Mouse (Mus musculus): ENCODE measurements at regions not wholly inside any gene's neighbourhood (a gene's known extent, or its start where the extent isn't known, plus 50 kb on each side); places are given as distances from the start of the nearest gene placed in this dataset.

DNA sequence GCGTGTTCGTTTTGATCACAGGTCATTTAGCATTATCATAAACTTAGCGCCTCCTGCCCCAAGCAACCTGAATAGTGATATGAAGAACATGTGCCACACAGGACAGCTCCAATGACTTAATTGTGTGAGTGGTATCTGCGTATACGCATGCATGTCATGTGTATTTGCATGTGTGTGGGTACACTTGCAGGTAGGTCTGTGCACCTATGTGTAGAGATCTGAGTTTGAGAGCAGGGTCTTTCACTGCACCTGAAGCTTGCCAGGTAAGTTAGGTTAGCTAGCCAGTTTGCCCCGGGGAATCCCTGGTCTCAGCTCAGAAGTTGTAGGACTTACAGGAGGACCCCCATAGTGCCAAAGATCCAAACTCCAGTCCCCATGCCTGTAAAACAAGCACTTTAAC is 424.7 kb downstream of the Nr2f2 start:
- H3K36me3 ChIP-seq (ENCODE audit: control insufficient read depth, insufficient read depth, low read length): no peaks in the 10 kb centered on the region
- H3K4me2 ChIP-seq (ENCODE audit: low read length): no peak overlapping the region
- ATAC-seq (no peak), DNase-seq (ENCODE audit: low spot score) (no peak)
- no peak overlapping the region for H3K4me3 ChIP-seq (ENCODE audit: low read depth, low read length)
- H3K27me3 ChIP-seq (replicated peaks; ENCODE audit: control insufficient read depth, insufficient read depth, low read length): peaks cover 9% of the 10 kb centered on the region
- H3K9ac ChIP-seq (ENCODE audit: low read length): no peak overlapping the region
- 94% methylated on average over 6 of the region's 6 CpGs for WGBS
- H3K27ac ChIP-seq (ENCODE audit: low read depth, low read length): no peak overlapping the region
- H3K9me3 ChIP-seq (replicated peaks; ENCODE audit: control insufficient read depth, low read length): no peaks in the 10 kb centered on the region
- H3K4me1 ChIP-seq (ENCODE audit: control insufficient read depth, insufficient read depth, low read length): no peaks in the 10 kb centered on the region

DNA sequence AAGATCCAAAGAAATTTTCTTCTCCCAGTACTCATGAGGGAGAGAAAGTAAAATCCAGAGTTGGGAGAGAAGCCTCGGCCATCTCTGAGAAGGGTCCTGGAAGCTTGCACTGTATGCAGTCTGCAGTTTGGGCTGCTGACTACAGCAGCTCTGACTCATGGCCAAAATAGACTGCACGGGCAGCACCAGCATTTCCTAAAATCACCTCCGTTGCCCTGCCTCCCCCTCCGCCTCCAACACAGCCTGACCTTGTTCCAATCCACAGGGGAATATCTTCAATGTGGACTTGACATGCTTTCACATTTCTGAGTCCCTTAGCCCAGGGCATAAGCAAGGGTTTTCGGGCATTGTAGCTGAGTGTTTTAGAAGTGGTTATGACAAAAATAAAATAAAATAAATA is 441.3 kb downstream of the Nr2f2 start:
- Histone ChIP-seq H3K36me3 (ENCODE audit: control insufficient read depth, insufficient read depth, low read length) (no peaks in the 10 kb centered on the region), H3K4me3 (ENCODE audit: low read depth, low read length) (no peak overlapping the region), H3K27me3 (replicated peaks; ENCODE audit: control insufficient read depth, insufficient read depth, low read length) (no peaks in the 10 kb centered on the region), H3K9me3 (replicated peaks; ENCODE audit: control insufficient read depth, low read length) (no peaks in the 10 kb centered on the region), H3K9ac (ENCODE audit: low read length) (no peak overlapping the region), H3K4me1 (ENCODE audit: control insufficient read depth, insufficient read depth, low read length) (no peaks in the 10 kb centered on the region), H3K27ac (ENCODE audit: low read depth, low read length) (no peak overlapping the region), H3K4me2 (ENCODE audit: low read length) (no peak overlapping the region)
- ATAC-seq (no peak), DNase-seq (ENCODE audit: low spot score) (no peak)
- 84% methylated on average over 5 of the region's 5 CpGs for WGBS

DNA sequence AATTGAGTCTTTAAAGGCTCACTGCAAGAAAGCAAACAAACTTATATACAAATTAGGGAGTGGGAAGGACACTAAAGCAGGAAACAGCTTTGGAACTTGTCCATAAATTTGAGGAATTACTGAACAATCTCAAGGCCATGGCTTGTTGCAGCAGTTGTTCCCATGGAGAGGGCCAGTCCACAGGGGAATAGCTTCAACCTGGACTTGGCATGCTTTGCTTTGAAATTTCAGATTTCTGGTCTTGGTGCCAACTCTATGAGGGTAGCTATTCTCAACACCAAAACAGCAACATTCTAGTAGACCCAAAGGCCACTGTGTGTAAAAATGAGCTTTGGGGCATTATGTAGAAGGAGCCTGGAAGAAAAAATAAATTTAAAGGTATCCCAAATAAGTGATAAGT is 442.0 kb downstream of the Nr2f2 start:
- no peaks in the 10 kb centered on the region for H3K4me1 ChIP-seq (ENCODE audit: control insufficient read depth, insufficient read depth, low read length)
- H3K4me2 ChIP-seq (ENCODE audit: low read length): no peak overlapping the region
- no peaks in the 10 kb centered on the region for H3K36me3 ChIP-seq (ENCODE audit: control insufficient read depth, insufficient read depth, low read length)
- no peak overlapping the region for H3K9ac ChIP-seq (ENCODE audit: low read length)
- no peaks in the 10 kb centered on the region for H3K9me3 ChIP-seq (replicated peaks; ENCODE audit: control insufficient read depth, low read length)
- ATAC-seq (no peak), DNase-seq (ENCODE audit: low spot score) (no peak)
- H3K27me3 ChIP-seq (replicated peaks; ENCODE audit: control insufficient read depth, insufficient read depth, low read length): no peaks in the 10 kb centered on the region
- H3K27ac ChIP-seq (ENCODE audit: low read depth, low read length): no peak overlapping the region
- no peak overlapping the region for H3K4me3 ChIP-seq (ENCODE audit: low read depth, low read length)

DNA sequence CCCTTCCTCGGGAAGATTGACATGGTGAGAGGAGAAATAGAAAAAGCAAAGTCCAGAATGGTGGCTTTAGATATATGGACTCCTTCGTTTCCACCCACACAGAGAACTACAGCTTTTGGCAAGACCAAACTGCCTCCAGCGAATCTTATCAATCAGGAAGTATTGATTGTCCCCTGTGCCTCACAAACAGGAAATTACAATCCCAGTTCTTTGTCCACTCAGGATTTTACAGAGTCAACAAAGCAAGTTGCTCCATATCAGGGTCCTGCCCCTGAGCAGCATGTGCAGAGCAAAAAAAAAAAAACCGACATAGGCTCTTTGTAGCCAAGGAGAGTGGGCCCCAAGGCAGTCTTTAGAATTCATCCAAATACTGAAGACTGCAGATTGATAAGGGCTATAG is 454.8 kb downstream of the Nr2f2 start:
- Histone ChIP-seq H3K4me2 (ENCODE audit: low read length) (no peak overlapping the region), H3K9me3 (replicated peaks; ENCODE audit: control insufficient read depth, low read length) (no peaks in the 10 kb centered on the region), H3K27me3 (replicated peaks; ENCODE audit: control insufficient read depth, insufficient read depth, low read length) (no peaks in the 10 kb centered on the region), H3K4me3 (ENCODE audit: low read depth, low read length) (no peak overlapping the region), H3K36me3 (ENCODE audit: control insufficient read depth, insufficient read depth, low read length) (no peaks in the 10 kb centered on the region), H3K4me1 (ENCODE audit: control insufficient read depth, insufficient read depth, low read length) (no peaks in the 10 kb centered on the region), H3K27ac (ENCODE audit: low read depth, low read length) (no peak overlapping the region), H3K9ac (ENCODE audit: low read length) (no peak overlapping the region)
- ATAC-seq: no peak
- 93% methylated on average over 4 of the region's 4 CpGs for WGBS
- no peak for DNase-seq (ENCODE audit: low spot score)

DNA sequence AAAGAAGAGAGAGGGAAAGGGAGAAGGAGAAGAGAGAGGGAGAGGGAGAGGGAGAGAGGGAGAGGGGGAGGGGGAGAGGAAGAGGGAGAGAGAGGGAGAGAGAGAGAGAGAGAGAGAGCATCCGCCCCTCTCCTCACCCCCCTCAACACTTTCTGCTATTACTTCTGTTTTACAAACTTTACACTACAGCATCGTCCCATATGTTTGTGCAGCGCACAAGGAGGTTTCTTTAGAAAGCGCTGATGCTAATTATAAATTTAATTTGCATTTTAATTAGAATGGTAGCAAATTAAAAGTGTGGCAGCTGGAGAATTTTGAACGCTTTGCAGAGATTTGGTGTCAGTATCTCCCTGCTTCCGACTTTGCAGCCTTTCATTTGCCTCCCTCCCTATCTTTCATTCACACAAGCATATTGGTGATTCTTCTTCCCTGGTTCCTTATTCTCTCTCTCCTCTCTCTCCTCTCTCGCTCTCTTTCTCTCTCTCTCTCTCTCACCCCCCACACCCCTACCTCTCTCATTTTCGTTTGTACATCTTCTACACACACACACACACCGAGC is 476.0 kb downstream of the Nr2f2 start:
- DNase-seq (ENCODE audit: low spot score) (peak; percentile 88), ATAC-seq (peak; percentile 92)
- H3K4me1 ChIP-seq (ENCODE audit: control insufficient read depth, insufficient read depth, low read length): peaks cover 13% of the 10 kb centered on the region
- peak overlapping the region; percentile 77 for H3K27ac ChIP-seq (ENCODE audit: low read depth, low read length)
- WGBS: 24% methylated on average over 9 of the region's 9 CpGs
- no peak overlapping the region for H3K4me2 ChIP-seq (ENCODE audit: low read length)
- no peaks in the 10 kb centered on the region for H3K36me3 ChIP-seq (ENCODE audit: control insufficient read depth, insufficient read depth, low read length)
- H3K9ac ChIP-seq (ENCODE audit: low read length): no peak overlapping the region
- no peaks in the 10 kb centered on the region for H3K9me3 ChIP-seq (replicated peaks; ENCODE audit: control insufficient read depth, low read length)
- no peaks in the 10 kb centered on the region for H3K27me3 ChIP-seq (replicated peaks; ENCODE audit: control insufficient read depth, insufficient read depth, low read length)
- no peak overlapping the region for H3K4me3 ChIP-seq (ENCODE audit: low read depth, low read length)

DNA sequence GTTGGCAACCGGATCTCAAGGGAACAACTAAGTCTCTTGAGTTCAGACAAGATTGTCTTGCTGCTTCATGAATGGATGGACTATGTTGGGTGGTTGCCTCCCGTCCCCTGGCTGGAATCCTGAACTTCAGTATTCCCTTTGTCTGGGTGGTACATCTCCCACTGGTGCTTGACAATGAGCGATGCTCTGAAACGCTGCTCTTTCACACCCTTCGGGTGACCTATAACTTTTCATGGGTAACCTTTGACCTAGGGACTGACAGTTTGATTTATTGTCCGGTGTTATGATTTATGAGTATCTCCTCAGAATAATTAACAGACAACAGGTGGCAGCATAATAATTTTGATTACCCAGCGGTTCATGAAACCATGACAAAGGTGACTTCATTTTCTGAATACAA is 478.3 kb downstream of the Nr2f2 start:
- DNase-seq (ENCODE audit: low spot score) (no peak), ATAC-seq (no peak)
- Histone ChIP-seq H3K27me3 (replicated peaks; ENCODE audit: control insufficient read depth, insufficient read depth, low read length) (no peaks in the 10 kb centered on the region), H3K4me2 (ENCODE audit: low read length) (no peak overlapping the region), H3K4me1 (ENCODE audit: control insufficient read depth, insufficient read depth, low read length) (peaks cover 13% of the 10 kb centered on the region), H3K36me3 (ENCODE audit: control insufficient read depth, insufficient read depth, low read length) (no peaks in the 10 kb centered on the region), H3K27ac (ENCODE audit: low read depth, low read length) (no peak overlapping the region), H3K9ac (ENCODE audit: low read length) (no peak overlapping the region), H3K4me3 (ENCODE audit: low read depth, low read length) (no peak overlapping the region), H3K9me3 (replicated peaks; ENCODE audit: control insufficient read depth, low read length) (no peaks in the 10 kb centered on the region)
- WGBS: 92% methylated on average over 7 of the region's 7 CpGs

DNA sequence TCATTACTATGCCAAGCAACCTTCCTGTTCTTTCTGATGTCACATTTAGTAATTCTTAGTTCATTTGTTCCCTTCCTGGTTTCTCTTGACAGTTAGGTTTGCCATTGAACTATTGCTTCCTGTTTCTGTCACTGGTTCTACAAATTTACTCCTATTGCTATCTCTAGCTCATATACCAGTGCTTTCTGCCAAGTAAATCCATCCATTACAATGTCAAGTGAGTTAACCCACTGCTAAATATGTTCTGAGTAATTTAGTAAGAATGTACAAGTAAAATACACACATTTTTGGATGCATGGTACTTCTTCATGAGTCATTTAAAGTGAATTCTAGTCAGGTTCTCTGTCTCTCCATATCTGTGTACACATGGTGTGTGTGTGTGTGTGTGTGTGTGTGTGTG is 489.5 kb downstream of the Nr2f2 start:
- H3K4me2 ChIP-seq (ENCODE audit: low read length): no peak overlapping the region
- no peak for DNase-seq (ENCODE audit: low spot score)
- H3K27ac ChIP-seq (ENCODE audit: low read depth, low read length): no peak overlapping the region
- no peaks in the 10 kb centered on the region for H3K4me1 ChIP-seq (ENCODE audit: control insufficient read depth, insufficient read depth, low read length)
- no peaks in the 10 kb centered on the region for H3K36me3 ChIP-seq (ENCODE audit: control insufficient read depth, insufficient read depth, low read length)
- no peaks in the 10 kb centered on the region for H3K27me3 ChIP-seq (replicated peaks; ENCODE audit: control insufficient read depth, insufficient read depth, low read length)
- no peaks in the 10 kb centered on the region for H3K9me3 ChIP-seq (replicated peaks; ENCODE audit: control insufficient read depth, low read length)
- no peak overlapping the region for H3K9ac ChIP-seq (ENCODE audit: low read length)
- no peak for ATAC-seq
- H3K4me3 ChIP-seq (ENCODE audit: low read depth, low read length): no peak overlapping the region

DNA sequence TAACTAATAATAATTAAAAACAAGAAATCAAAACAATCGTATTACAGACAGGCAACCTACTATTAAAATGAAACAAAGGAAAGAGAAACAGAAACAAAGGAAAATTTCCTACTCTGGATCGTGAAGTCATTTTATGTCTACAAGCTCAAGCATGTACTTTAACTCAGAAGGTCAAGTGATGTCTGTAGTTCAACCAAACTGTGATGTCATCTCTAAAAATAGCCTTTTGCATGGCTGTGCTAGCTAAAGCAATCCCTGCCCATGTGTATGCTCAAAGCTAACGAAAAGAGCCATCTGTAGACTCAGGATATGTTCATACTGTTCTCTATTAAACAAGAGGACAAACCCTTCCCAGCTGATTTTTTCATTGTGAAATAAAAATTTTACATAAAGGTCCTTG is 500.7 kb downstream of the Nr2f2 start:
- Histone ChIP-seq H3K4me3 (ENCODE audit: low read depth, low read length) (no peak overlapping the region), H3K4me1 (ENCODE audit: control insufficient read depth, insufficient read depth, low read length) (no peaks in the 10 kb centered on the region), H3K9me3 (replicated peaks; ENCODE audit: control insufficient read depth, low read length) (no peaks in the 10 kb centered on the region), H3K27me3 (replicated peaks; ENCODE audit: control insufficient read depth, insufficient read depth, low read length) (no peaks in the 10 kb centered on the region), H3K4me2 (ENCODE audit: low read length) (no peak overlapping the region), H3K36me3 (ENCODE audit: control insufficient read depth, insufficient read depth, low read length) (no peaks in the 10 kb centered on the region), H3K27ac (ENCODE audit: low read depth, low read length) (no peak overlapping the region), H3K9ac (ENCODE audit: low read length) (no peak overlapping the region)
- WGBS: 89% methylated on average over 3 of the region's 3 CpGs
- no peak for DNase-seq (ENCODE audit: low spot score)
- ATAC-seq: no peak

DNA sequence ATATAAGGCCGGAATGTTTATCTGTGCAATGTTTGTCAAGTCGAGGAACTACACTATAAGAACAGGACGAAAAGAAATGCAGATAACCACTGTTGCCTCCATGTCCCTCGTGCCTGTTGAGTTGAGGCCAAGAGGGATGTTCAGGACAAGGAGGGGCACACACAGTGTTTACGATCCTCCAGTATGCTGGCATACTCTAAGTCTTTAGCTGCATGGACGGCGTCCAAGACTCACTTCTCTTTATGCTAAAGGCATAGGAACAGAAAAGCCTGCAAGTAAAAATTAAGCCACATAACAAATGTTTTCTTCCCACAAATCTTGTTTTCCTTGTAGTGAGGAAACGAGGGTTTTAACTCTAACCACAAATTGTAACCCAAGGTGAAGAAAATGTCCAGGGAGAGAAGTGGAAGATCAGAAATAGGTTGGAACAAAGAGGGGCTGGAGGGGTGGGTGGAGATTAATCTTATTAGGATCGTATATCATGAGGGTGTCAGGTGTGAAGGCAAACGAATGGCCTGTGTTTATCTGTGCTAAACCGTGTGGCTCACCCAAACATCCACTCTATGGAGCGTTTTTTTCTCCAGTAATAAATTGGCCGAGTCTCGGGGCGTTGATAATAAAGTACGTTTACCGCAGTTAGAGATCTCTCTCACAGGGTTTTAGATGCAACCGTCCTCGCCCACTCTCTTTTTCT is 521.8 kb downstream of the Nr2f2 start:
- WGBS: 64% methylated on average over 19 of the region's 19 CpGs
- Histone ChIP-seq H3K27ac (ENCODE audit: low read depth, low read length) (no peak overlapping the region), H3K9ac (ENCODE audit: low read length) (no peak overlapping the region)

More for the DNA sequence above, 521.8 kb downstream of the Nr2f2 start:
- no peak overlapping the region for H3K4me2 ChIP-seq (ENCODE audit: low read length)
- no peaks in the 10 kb centered on the region for H3K9me3 ChIP-seq (replicated peaks; ENCODE audit: control insufficient read depth, low read length)
- no peak overlapping the region for H3K4me3 ChIP-seq (ENCODE audit: low read depth, low read length)
- no peaks in the 10 kb centered on the region for H3K4me1 ChIP-seq (ENCODE audit: control insufficient read depth, insufficient read depth, low read length)
- DNase-seq (ENCODE audit: low spot score) (peak; percentile 49), ATAC-seq (no peak)
- no peaks in the 10 kb centered on the region for H3K27me3 ChIP-seq (replicated peaks; ENCODE audit: control insufficient read depth, insufficient read depth, low read length)
- no peaks in the 10 kb centered on the region for H3K36me3 ChIP-seq (ENCODE audit: control insufficient read depth, insufficient read depth, low read length)

All from forebrain, embryonic 14.5 days (tissue).